Mouse (Mus musculus) ES-E14 (cell line): Measurements from ENCODE around the gene Smarcd1. TPM values are rescaled to one million over a fixed set of nuclear protein-coding genes. Genes with fewer than 3 reads are reported as not detected.

Experiments used
- DNase-seq: peaks from one replicate; pipeline ENCODE4 v3.0.0-alpha.2; 2013; ENCODE audit warnings: low read depth, low spot score
- H3K27ac ChIP-seq: 2 replicates; pipeline ENCODE4 v1.5.1; 2012; ENCODE audit warnings: low read depth, mild to moderate bottlenecking, low read length, moderate library complexity, mixed read lengths; ENCODE audit not compliant: poor library complexity, insufficient read depth, severe bottlenecking
- H3K36me3 ChIP-seq: 2 replicates; pipeline ENCODE4 v1.6.1; 2012; ENCODE audit warnings: mild to moderate bottlenecking, low read length, moderate library complexity, mixed read lengths; ENCODE audit not compliant: control insufficient read depth, poor library complexity, insufficient read depth, severe bottlenecking
- H3K4me1 ChIP-seq, 2 experiments: fragments of 150-350 bp in 1 of 2; sonication (generic) in 1 of 2; 2 replicates each; pipeline ENCODE4 v1.6.1; 2012; ENCODE audit warnings: low read length in 2 of 2, mild to moderate bottlenecking in 1 of 2, mixed read lengths in 1 of 2; ENCODE audit not compliant: control insufficient read depth in 2 of 2, insufficient read depth in 2 of 2, poor library complexity in 1 of 2
- H3K4me3 ChIP-seq, 2 experiments: fragments of 150-350 bp in 1 of 2; sonication (generic) in 1 of 2; 2 replicates each; pipeline ENCODE4 v1.5.1; 2012; ENCODE audit warnings: low read length in 2 of 2, low read depth in 1 of 2, mild to moderate bottlenecking in 1 of 2, mixed read lengths in 1 of 2; ENCODE audit not compliant: insufficient read depth in 1 of 2, poor library complexity in 1 of 2, severe bottlenecking in 1 of 2
- H3K9ac ChIP-seq: 2 replicates; pipeline ENCODE4 v1.6.1; 2012; ENCODE audit warnings: low read depth, mild to moderate bottlenecking, low read length, mixed read lengths; ENCODE audit not compliant: poor library complexity, insufficient read depth, severe bottlenecking
- H3K9me3 ChIP-seq: fragments of 150-350 bp; sonication (generic); 2 replicates; pipeline ENCODE4 v1.6.1; 2012; ENCODE audit warnings: low read depth, mild to moderate bottlenecking, low read length; ENCODE audit not compliant: control insufficient read depth, insufficient read depth
- CHD2 ChIP-seq: IDR thresholded peaks from 2 replicates; pipeline ENCODE4 v1.6.1; 2014; ENCODE audit warnings: mild to moderate bottlenecking, low read depth, low read length, inconsistent platforms
- HCFC1 ChIP-seq: IDR thresholded peaks from 2 replicates; pipeline ENCODE4 v1.6.1; 2012; ENCODE audit warnings: low read length, inconsistent platforms, borderline replicate concordance; ENCODE audit not compliant: insufficient read depth
- MAFK ChIP-seq: IDR thresholded peaks from 2 replicates; pipeline ENCODE4 v1.6.1; 2014; ENCODE audit warnings: mild to moderate bottlenecking, low read depth, low read length, inconsistent platforms; ENCODE audit not compliant: insufficient read depth
- ZC3H11A ChIP-seq: IDR thresholded peaks from 2 replicates; pipeline ENCODE4 v1.6.1; 2012; ENCODE audit warnings: low read depth, mild to moderate bottlenecking, inconsistent platforms, low read length, borderline replicate concordance
- ZNF384 ChIP-seq: IDR thresholded peaks from 2 replicates; pipeline ENCODE4 v1.6.1; 2012; ENCODE audit warnings: low read depth, low read length, inconsistent platforms
- in situ Hi-C, 2 experiments: fragments of 600-800 bp; cut with MboI; formaldehyde crosslinking; loops; one replicate each; pipeline ENCODE4 v1.15.1; 2025; ENCODE audit warnings: low sequenced_read_pairs in 2 of 2, inconsistent platforms in 1 of 2; ENCODE audit not compliant: unreplicated experiment in 2 of 2
- total RNA-seq: library from RNA; depleted of rRNA; stranded (reverse); fragments of 300-350 nt; gene quantifications from 2 replicates; pipeline ENCODE4 v1.2.3, GENCODE M21; 2012

Smarcd1 gene
- total RNA-seq, 1 experiment = 76.3 TPM

DNA sequence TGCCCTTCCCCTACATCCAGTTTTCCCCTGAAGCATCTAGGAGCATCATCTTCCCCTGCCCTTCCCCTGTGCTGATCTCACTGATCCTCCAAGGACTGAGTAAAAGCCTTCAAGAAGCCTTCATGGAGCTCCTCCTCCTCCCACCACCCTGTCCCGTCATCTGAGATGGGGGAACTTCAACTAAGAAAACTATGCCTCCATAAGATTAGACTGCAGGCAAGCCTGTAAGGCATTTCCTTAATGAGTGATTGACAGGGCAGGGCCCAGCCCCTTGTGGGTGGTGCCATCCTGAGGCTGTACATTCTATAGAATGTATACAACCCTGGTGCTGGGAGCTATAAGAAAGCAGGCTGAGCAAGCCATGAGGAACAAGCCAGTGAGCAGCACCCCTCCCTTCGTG, 43.5 kb upstream of the Smarcd1 start:
- no peaks in the 10 kb centered on the region for H3K36me3 ChIP-seq
- no peaks in the 10 kb centered on the region for H3K9me3 ChIP-seq
- in situ Hi-C loops = no loop called here
- DNase-seq = no peak
- H3K27ac ChIP-seq = no peak overlapping the region
- TF ChIP-seq ZNF384 (no peak), HCFC1 (no peak), CHD2 (no peak), MAFK (no peak), ZC3H11A (no peak)
- H3K4me3 ChIP-seq = no peak overlapping the region
- no peak overlapping the region for H3K9ac ChIP-seq
- peaks cover 3 to 19% of the 10 kb centered on the region in 2 experiments; a peak in 2 of 4 replicates for H3K4me1 ChIP-seq

DNA sequence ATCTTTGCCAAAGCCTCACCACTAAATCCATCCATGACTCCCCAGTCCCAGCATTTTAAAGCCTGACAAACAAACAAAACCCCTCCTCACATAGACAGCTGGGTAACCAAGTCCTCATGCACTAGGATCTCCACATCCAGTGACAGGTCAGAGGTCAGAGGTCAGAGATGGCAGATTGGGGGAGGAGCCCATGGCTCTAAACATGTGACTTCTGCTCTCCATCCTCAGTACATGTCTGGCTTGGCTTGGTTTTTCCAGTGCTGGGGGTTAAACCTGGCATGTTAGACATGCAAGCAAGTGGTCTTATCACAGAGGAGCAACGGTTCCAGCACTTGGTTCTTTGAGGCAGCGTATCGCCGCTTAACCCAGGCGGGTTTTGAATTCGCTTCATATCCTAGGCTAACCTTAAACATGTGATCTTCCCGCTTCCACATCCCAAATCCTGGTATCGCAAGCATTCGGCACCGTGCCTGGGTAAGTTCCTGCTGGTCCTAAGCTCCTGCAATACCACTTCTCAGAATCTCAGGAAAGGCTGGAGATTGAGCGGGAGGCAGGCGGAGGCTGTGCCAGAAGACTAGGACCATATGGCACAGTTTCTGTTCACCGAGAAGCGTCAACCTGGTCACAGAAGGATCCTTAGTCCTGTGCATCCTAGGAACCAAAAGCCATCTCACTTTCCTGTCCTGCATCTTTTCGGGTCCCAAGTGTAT, 40.7 kb upstream of the Smarcd1 start:
- no peak overlapping the region for H3K27ac ChIP-seq
- in situ Hi-C loops = no loop called here
- H3K36me3 ChIP-seq = no peaks in the 10 kb centered on the region
- peak overlapping the region; percentile 21 to 35; a peak in 2 of 4 replicates for H3K4me3 ChIP-seq
- TF ChIP-seq ZNF384 (no peak), CHD2 (no peak), MAFK (no peak), ZC3H11A (no peak), HCFC1 (no peak)
- H3K4me1 ChIP-seq = peaks cover 2 to 18% of the 10 kb centered on the region in 2 experiments; a peak in 3 of 4 replicates
- DNase-seq = no peak
- no peak overlapping the region for H3K9ac ChIP-seq
- H3K9me3 ChIP-seq = no peaks in the 10 kb centered on the region

DNA sequence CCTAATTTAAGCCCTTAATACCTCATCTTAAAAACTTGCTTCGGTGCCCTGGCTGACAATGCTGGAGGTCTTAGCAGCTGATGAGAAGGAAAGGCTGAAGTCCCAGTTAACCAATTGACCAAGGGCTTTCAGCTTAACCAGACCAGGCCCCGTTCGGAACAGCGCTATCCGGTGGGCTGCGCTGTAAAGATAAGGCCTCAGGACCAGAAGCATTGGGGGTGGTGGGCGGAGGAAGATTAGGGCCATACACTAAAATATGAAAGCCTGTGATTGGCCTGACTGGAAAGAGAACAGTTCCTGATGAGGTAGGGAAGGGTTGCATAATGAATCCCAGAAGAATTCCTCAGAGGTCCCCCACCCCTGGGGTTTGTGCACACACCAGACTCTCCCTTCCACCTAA, 39.6 kb upstream of the Smarcd1 start:
- in situ Hi-C loops = no loop called here
- no peaks in the 10 kb centered on the region for H3K36me3 ChIP-seq
- DNase-seq = no peak
- no peak overlapping the region for H3K9ac ChIP-seq
- H3K4me1 ChIP-seq = peaks cover 2 to 16% of the 10 kb centered on the region in 2 experiments; a peak in 2 of 4 replicates
- no peak overlapping the region for H3K27ac ChIP-seq
- H3K9me3 ChIP-seq = no peaks in the 10 kb centered on the region
- H3K4me3 ChIP-seq = no peak overlapping the region
- TF ChIP-seq CHD2 (no peak), MAFK (no peak), ZNF384 (no peak), HCFC1 (no peak), ZC3H11A (no peak)

DNA sequence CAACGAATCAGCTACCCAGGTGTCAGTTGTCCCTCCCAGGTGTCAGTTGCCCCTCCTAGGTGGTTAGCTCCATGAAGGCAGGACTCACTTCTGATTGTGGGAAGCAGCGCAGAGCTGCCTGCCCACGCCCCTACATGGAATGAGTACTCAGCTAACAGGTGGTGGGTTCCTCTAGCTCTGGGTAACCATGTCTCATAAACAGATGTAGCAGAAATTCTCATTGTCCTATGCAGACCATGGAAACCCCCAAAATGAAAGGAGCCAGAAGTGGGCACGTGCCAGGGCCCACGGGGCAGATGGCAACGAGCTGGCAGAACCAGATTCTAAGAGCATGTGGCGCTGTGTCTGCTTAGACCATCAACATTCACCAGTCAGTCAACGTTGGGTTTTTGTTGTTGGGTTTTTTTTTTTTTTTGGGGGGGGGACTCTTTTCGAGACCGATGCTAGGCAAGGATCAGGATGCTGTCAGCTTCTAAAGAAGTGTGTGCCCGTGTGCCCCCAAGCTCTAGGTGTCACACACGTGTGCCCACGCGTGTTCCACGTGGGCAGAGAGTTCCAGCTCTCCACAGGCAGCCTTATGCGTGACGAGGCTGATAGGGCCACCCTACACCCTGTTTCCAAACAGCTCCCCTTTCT, 37.8 kb upstream of the Smarcd1 start:
- Histone ChIP-seq H3K4me1 (peaks cover 2 to 17% of the 10 kb centered on the region in 2 experiments; a peak in 2 of 4 replicates), H3K9ac (peak overlapping the region; percentile 13), H3K27ac (no peak overlapping the region), H3K9me3 (no peaks in the 10 kb centered on the region), H3K36me3 (no peaks in the 10 kb centered on the region), H3K4me3 (peak overlapping the region; percentile 39 to 55; a peak in 3 of 4 replicates)
- in situ Hi-C loops = no loop called here
- TF ChIP-seq HCFC1 (no peak), ZNF384 (no peak), ZC3H11A (no peak)
- DNase-seq = no peak
